Mouse (Mus musculus): Measurements from ENCODE around the gene Epb41l2. TPM values are rescaled to one million over a fixed set of nuclear protein-coding genes. Genes with fewer than 3 reads are reported as not detected.

The Epb41l2 gene
- total RNA-seq, 2 experiments from 2014 or later, result 96.1 to 121 TPM

GRCm38 (mm10) chr10:25400076-25400475 is 40.5 kb downstream of the Epb41l2 start:
- no peak for DNase-seq

- no peak for DNase-seq
Observed at GRCm38 (mm10) chr10:25400646-25401045, 41.0 kb downstream of the Epb41l2 start.

GRCm38 (mm10) chr10:25401356-25401755 is 41.8 kb downstream of the Epb41l2 start:
- no peak for DNase-seq

GRCm38 (mm10) chr10:25402886-25403285 is 43.3 kb downstream of the Epb41l2 start:
- DNase-seq, result no peak

- no peak for DNase-seq
Observed at GRCm38 (mm10) chr10:25403813-25404701, 44.5 kb downstream of the Epb41l2 start.

- no peak for DNase-seq
Observed at GRCm38 (mm10) chr10:25404702-25405098, 45.1 kb downstream of the Epb41l2 start.

GRCm38 (mm10) chr10:25405551-25405950 is 46.0 kb downstream of the Epb41l2 start:
- DNase-seq, result no peak

- DNase-seq, result no peak
Observed at GRCm38 (mm10) chr10:25406695-25407094, 47.1 kb downstream of the Epb41l2 start.

- DNase-seq, result no peak
Observed at GRCm38 (mm10) chr10:25408136-25408650, 48.6 kb downstream of the Epb41l2 start.

- DNase-seq, result no peak
Observed at GRCm38 (mm10) chr10:25411836-25412373, 52.3 kb downstream of the Epb41l2 start.

- no peak for DNase-seq
Observed at GRCm38 (mm10) chr10:25415188-25415717, 55.7 kb downstream of the Epb41l2 start.

- no peak for DNase-seq
Observed at GRCm38 (mm10) chr10:25416696-25417095, 57.1 kb downstream of the Epb41l2 start.

GRCm38 (mm10) chr10:25426058-25426457 is 66.5 kb downstream of the Epb41l2 start:
- no peak for DNase-seq

GRCm38 (mm10) chr10:25426814-25427213 is 67.2 kb downstream of the Epb41l2 start:
- DNase-seq, result no peak

- no peak for DNase-seq
Observed at GRCm38 (mm10) chr10:25427523-25427922, 67.9 kb downstream of the Epb41l2 start.

- no peak for DNase-seq
Observed at GRCm38 (mm10) chr10:25428658-25429057, 69.1 kb downstream of the Epb41l2 start.

GRCm38 (mm10) chr10:25429346-25429745 is 69.7 kb downstream of the Epb41l2 start:
- peak; percentile 45 for DNase-seq

GRCm38 (mm10) chr10:25430862-25431261 is 71.3 kb downstream of the Epb41l2 start:
- no peak for DNase-seq

- DNase-seq, result peak; percentile 56
Observed at GRCm38 (mm10) chr10:25432351-25432750, 72.8 kb downstream of the Epb41l2 start.

GRCm38 (mm10) chr10:25432938-25433337 is 73.3 kb downstream of the Epb41l2 start:
- no peak for DNase-seq

GRCm38 (mm10) chr10:25433524-25433923 is 73.9 kb downstream of the Epb41l2 start:
- DNase-seq, result no peak

GRCm38 (mm10) chr10:25434358-25435044 is 74.9 kb downstream of the Epb41l2 start:
- no peak for DNase-seq
